Mouse (Mus musculus): Measurements from ENCODE around the gene Ptprj. TPM values are rescaled to one million over a fixed set of nuclear protein-coding genes. Genes with fewer than 3 reads are reported as not detected.
"Not testable (repeated sequence)": the region's sequence is repeated elsewhere in the genome, so short reads cannot be mapped to it uniquely, and the experiment has no call there.

Ptprj gene
- total and polyA plus RNA-seq, 3 experiments = 6.9 to 8.9 (median 7.3) TPM

- TF ChIP-seq ZC3H11A (IDR thresholded peaks at IDR 0.05; ENCODE audit: low read depth, low read length) = no peak
- peak; percentile 95 for TF ChIP-seq IRF4 (IDR thresholded peaks at IDR 0.05; ENCODE audit: low read depth, low read length)
- TF ChIP-seq MAZ (IDR thresholded peaks at IDR 0.05; ENCODE audit: low read depth, low read length) = peak; percentile 85
- peak; percentile 92 for TF ChIP-seq SIN3A (IDR thresholded peaks at IDR 0.05; ENCODE audit: low read length)
- no peak for TF ChIP-seq ZKSCAN1 (IDR thresholded peaks at IDR 0.05; ENCODE audit: borderline replicate concordance, low read depth, low read length)
- no peak; the same call in 1 of the 2 replicates for TF ChIP-seq ZNF384 (IDR thresholded peaks at IDR 0.05; ENCODE audit: low read depth, low read length)
- TF ChIP-seq TCF12 (IDR thresholded peaks at IDR 0.05; ENCODE audit: low read depth, low read length) = peak; percentile 93
- peak; percentile 67; the same call in 1 of the 2 replicates for TF ChIP-seq MAFK (IDR thresholded peaks at IDR 0.05; ENCODE audit: insufficient replicate concordance, low read length)
- TF ChIP-seq MXI1 (IDR thresholded peaks at IDR 0.05; ENCODE audit: low read depth, low read length) = peak; percentile 77; the same call in 1 of the 2 replicates
- peak; percentile 95 for TF ChIP-seq EP300 (IDR thresholded peaks at IDR 0.05; ENCODE audit: low read length)
- TF ChIP-seq USF1 (IDR thresholded peaks at IDR 0.05; ENCODE audit: low read depth, low read length) = no peak
- TF ChIP-seq UBTF (IDR thresholded peaks at IDR 0.05; ENCODE audit: low read depth, low read length) = no peak
- TF ChIP-seq BHLHE40 (IDR thresholded peaks at IDR 0.05; ENCODE audit: low read depth, low read length) = peak; percentile 81
- TF ChIP-seq ETS1 (conservative IDR thresholded peaks at IDR 0.05; ENCODE audit: low read depth, low read length) = peak; percentile 98
- no peak for TF ChIP-seq POLR2AphosphoS2 (IDR thresholded peaks at IDR 0.05; ENCODE audit: low read depth, low read length)
- peak; percentile 43; the same call in 1 of the 2 replicates for TF ChIP-seq CHD1 (IDR thresholded peaks at IDR 0.05; ENCODE audit: low read depth, low read length)
- no peak for TF ChIP-seq PAX5 (IDR thresholded peaks at IDR 0.05; ENCODE audit: low read length)
- peak; percentile 88 for TF ChIP-seq JUN (IDR thresholded peaks at IDR 0.05; ENCODE audit: insufficient read depth, low read depth, low read length)
- TF ChIP-seq NELFE (IDR thresholded peaks at IDR 0.05; ENCODE audit: low read depth, low read length) = 0 out of 2 replicates have a peak, but pooled peaks have one; percentile 10
These were observed 6.6 kb downstream of the Ptprj start (continued) for GRCm38 (mm10) chr2:90573640-90574526.

- peaks cover 15 to 85% of the 10 kb centered on the region in 2 experiments for H3K4me1 ChIP-seq (ENCODE audit: control insufficient read depth in 1 of 2, insufficient read depth in 2 of 2)
- dilution Hi-C loops (cut with MboI; ENCODE audit: extremely low pct_ligation_motif_present, extremely low pct_unique_long_range_greater_than_20kb, low sequenced_read_pairs) (no loop called here), in situ Hi-C loops (cut with MboI; ENCODE audit: low pct_ligation_motif_present, low pct_unique_long_range_greater_than_20kb, low sequenced_read_pairs) (no loop called here)
- H3K27me3 ChIP-seq (replicated peaks) = no peaks in the 10 kb centered on the region
- peaks cover 49% of the 10 kb centered on the region for H3K79me2 ChIP-seq (replicated peaks; ENCODE audit: control insufficient read depth, extremely low read depth, insufficient read depth, poor library complexity, severe bottlenecking)
- no peak overlapping the region for H3K4me2 ChIP-seq (ENCODE audit: insufficient read depth, low read depth, poor library complexity, severe bottlenecking)
- peaks cover under 1 to 1% of the 10 kb centered on the region in 2 experiments for H3K36me3 ChIP-seq (replicated peaks in 1 of 2; ENCODE audit: control insufficient read depth in 1 of 2, insufficient read depth in 1 of 2, low read length in 1 of 2)
- no peak for DNase-seq (ENCODE audit: extremely low read depth)
- no peak overlapping the region for H3K9ac ChIP-seq (ENCODE audit: insufficient read depth, low read depth)
- no peak overlapping the region for H3K4me3 ChIP-seq (replicated peaks in 1 of 3; ENCODE audit: low read depth in 2 of 3, low read length in 2 of 3, poor library complexity in 1 of 3)
- no peak overlapping the region for H3K27ac ChIP-seq (ENCODE audit: insufficient read depth, low read depth)
- TF ChIP-seq RAD21 (IDR thresholded peaks at IDR 0.05; ENCODE audit: low read depth, low read length) (no peak), POLR2A (IDR thresholded peaks at IDR 0.05; ENCODE audit: low read depth, low read length) (no peak), EP300 (IDR thresholded peaks at IDR 0.05; ENCODE audit: low read length) (no peak), CHD1 (IDR thresholded peaks at IDR 0.05; ENCODE audit: low read depth, low read length) (no peak), ZNF384 (IDR thresholded peaks at IDR 0.05; ENCODE audit: low read depth, low read length) (no peak), MYC (IDR thresholded peaks at IDR 0.05; ENCODE audit: low read depth, low read length) (no peak), MXI1 (IDR thresholded peaks at IDR 0.05; ENCODE audit: low read depth, low read length) (no peak), ELF1 (IDR thresholded peaks at IDR 0.05; ENCODE audit: low read depth, low read length) (no peak), HCFC1 (IDR thresholded peaks at IDR 0.05; ENCODE audit: low read depth, low read length) (no peak), GABPA (IDR thresholded peaks at IDR 0.05; ENCODE audit: insufficient replicate concordance, low read depth, low read length) (no peak), MAZ (IDR thresholded peaks at IDR 0.05; ENCODE audit: low read depth, low read length) (no peak), BHLHE40 (IDR thresholded peaks at IDR 0.05; ENCODE audit: low read depth, low read length) (no peak), MAFK (IDR thresholded peaks at IDR 0.05; ENCODE audit: insufficient replicate concordance, low read length) (no peak), UBTF (IDR thresholded peaks at IDR 0.05; ENCODE audit: low read depth, low read length) (no peak), ZC3H11A (IDR thresholded peaks at IDR 0.05; ENCODE audit: low read depth, low read length) (no peak), MEF2A (IDR thresholded peaks at IDR 0.05; ENCODE audit: borderline replicate concordance, low read depth, low read length) (no peak), MAX (IDR thresholded peaks at IDR 0.05; ENCODE audit: low read length) (no peak)
- H3K9me3 ChIP-seq (replicated peaks; ENCODE audit: low read length) = peaks cover 2% of the 10 kb centered on the region
These were observed 8.3 kb downstream of the Ptprj start for GRCm38 (mm10) chr2:90572126-90572525.

GRCm38 (mm10) chr2:90571399-90571798 lies 9.0 kb downstream of the Ptprj start:
- H3K36me3 ChIP-seq (replicated peaks in 1 of 2; ENCODE audit: control insufficient read depth in 1 of 2, insufficient read depth in 1 of 2, low read length in 1 of 2); dilution Hi-C loops (cut with MboI; ENCODE audit: extremely low pct_ligation_motif_present, extremely low pct_unique_long_range_greater_than_20kb, low sequenced_read_pairs); H3K4me2 ChIP-seq (ENCODE audit: insufficient read depth, low read depth, poor library complexity, severe bottlenecking); H3K27me3 ChIP-seq (replicated peaks); in situ Hi-C loops (cut with MboI; ENCODE audit: low pct_ligation_motif_present, low pct_unique_long_range_greater_than_20kb, low sequenced_read_pairs); DNase-seq (ENCODE audit: extremely low read depth); H3K27ac ChIP-seq (ENCODE audit: insufficient read depth, low read depth); H3K4me3 ChIP-seq (replicated peaks in 1 of 3; ENCODE audit: low read depth in 2 of 3, low read length in 2 of 3, poor library complexity in 1 of 3); H3K9me3 ChIP-seq (replicated peaks; ENCODE audit: low read length); H3K9ac ChIP-seq (ENCODE audit: insufficient read depth, low read depth): not testable (repeated sequence)
- Histone ChIP-seq H3K4me1 (ENCODE audit: control insufficient read depth in 1 of 2, insufficient read depth in 2 of 2) (peaks cover 20 to 86% of the 10 kb centered on the region in 2 experiments), H3K79me2 (replicated peaks; ENCODE audit: control insufficient read depth, extremely low read depth, insufficient read depth, poor library complexity, severe bottlenecking) (peaks cover 42% of the 10 kb centered on the region)

All from CH12.LX (cell line).